Mouse (Mus musculus) heart, adult 9 months (tissue): Measurements from ENCODE around the gene Polg.

Experiments used
- DNase-seq, 2 experiments: peaks; one replicate each; pipeline ENCODE4 v3.0.0; 2022; ENCODE audit warnings: low spot score in 2 of 2

Gene Polg

GRCm38 (mm10) chr7:79502152-79503102 is 36.3 kb upstream of the Polg start:
- no peak for DNase-seq

DNA sequence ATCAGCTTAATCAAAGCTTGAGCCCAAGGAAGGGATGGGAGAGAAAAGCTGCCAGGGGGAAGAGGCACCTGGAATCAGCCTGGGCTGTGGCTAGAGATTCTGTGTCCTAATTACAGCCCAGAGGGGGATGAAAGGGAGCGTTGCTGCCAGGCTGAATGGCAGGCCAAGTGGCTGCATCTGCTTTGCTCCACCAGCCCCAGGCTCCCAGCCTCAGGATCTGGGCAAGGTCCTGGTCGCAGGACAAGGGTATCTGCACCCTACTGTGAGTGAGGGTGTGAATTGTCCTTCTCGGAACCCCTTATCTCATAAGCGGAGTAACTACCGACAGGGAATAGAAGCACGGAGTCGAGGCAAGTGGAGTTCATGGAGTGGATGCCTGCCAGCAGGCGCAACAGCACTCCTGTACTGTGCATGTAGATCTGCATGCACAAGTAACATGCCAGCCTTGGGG is 35.4 kb upstream of the Polg start:
- no peak for DNase-seq

- DNase-seq: no peak
Measured at GRCm38 (mm10) chr7:79500681-79501306, 34.6 kb upstream of the Polg start.

GRCm38 (mm10) chr7:79499596-79500570 is 33.7 kb upstream of the Polg start:
- DNase-seq: no peak

GRCm38 (mm10) chr7:79498965-79499595 is 32.9 kb upstream of the Polg start:
- DNase-seq: no peak

GRCm38 (mm10) chr7:79498356-79498755 is 32.2 kb upstream of the Polg start:
- DNase-seq: no peak

- no peak for DNase-seq
Measured at GRCm38 (mm10) chr7:79497701-79498115, 31.5 kb upstream of the Polg start.

DNA sequence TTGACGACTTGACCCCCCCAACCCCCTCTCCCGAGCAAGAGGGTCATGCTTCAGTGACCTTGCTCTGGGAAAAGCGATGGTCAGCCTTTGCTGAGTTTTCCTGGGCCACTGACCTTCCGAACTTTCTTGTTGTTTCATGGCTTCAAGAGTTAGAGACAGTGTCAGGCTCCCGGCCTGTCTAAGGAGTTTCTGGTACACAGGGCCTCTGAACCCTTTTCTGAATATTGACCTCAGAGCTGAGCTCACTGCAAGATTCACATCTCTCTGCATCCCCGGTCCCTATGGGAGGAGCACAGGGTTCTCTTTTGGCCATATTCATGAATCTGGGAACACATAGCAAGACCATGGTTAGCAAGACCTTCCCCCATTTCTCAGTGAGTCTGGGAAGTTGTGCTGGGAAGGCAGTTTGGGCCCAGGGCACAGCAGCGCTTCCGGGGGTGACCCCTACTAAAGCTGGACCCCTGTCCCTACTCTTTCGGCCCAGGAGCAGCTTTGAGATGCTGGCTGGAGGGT is 30.7 kb upstream of the Polg start:
- DNase-seq: no peak

- peak; percentile 63 to 79 for DNase-seq
Measured at GRCm38 (mm10) chr7:79495988-79496815, 30.0 kb upstream of the Polg start.

- DNase-seq: no peak
Measured at GRCm38 (mm10) chr7:79493915-79494314, 27.8 kb upstream of the Polg start.

DNA sequence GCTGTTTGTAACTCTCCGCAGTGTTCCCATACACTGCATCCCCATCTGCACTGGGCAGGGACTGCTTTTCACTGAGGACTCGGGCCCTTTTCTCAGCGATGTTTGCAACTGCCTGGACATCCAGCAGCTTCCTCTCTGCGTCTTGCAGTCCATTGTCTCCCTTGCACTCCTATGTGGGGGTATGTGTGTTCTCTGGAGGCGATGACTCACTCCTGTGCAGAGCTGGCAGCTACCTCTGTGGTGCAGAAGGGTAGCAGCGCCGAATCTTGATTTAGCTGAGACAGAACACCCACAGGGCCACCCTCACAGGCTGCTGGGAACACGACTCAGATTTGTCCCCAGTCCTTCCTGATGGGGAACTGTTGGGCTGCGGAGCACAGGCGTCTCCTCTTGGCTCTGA is 20.4 kb upstream of the Polg start:
- DNase-seq: no peak

DNA sequence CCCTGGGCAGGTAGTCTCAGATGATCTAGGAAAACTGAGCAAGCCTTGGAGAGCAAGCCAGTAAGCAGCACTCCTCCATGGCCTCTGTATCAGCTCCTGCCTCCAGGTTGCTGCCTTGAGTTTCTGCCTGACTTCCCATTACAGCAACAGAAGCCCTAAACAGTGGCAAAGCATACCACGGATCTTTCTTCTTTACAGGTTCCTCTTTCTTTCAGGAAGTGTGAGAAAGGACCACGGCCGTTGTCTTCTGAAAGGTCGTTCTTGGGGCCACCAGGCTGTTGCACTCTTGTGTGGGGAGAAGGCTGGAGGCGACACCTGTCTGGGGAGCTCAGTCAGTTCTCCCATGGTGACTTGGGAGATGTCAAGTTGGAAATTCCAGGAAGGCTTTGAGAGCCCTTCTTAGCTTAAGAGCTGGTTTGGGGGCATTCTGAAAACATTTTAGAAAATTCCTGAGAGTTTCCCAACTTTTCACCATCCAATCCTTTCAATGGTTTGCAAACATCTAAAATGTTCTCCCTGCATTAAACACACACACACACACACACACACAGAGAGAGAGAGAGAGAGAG is 8.8 kb upstream of the Polg start:
- DNase-seq: no peak

DNA sequence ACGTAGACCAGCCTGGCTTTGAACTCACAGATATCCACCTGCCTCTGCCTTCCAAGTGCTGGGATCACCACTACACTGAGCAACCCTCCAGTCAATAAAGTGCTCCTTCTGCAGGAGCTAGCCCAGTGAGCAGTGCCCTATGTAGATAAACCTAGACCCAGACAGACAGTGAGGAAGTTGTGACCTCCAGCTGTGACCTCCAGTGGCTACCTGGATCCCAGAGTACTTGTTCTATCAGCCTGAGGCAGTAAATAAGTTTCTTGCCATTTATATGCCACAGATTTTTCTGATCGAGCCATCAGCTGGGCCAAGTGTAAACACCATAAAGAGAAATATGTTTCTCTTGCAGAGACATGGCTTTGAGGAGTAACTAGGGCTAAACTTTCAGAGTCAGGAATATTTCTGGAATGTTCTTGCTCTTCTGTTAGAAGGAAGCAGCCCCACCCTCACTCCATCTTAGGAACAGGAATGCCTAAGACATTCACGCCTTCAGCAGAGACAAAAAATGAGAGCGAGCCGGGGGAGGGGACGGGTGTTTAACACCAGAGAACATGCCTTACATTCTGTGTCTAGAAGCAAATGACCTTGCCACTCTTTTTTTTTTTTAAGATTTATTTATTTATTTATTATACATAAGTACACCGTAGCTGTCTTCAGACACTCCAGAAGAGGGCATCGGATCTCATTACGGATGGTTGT is 7.5 kb upstream of the Polg start:
- DNase-seq: no peak

- no peak for DNase-seq
Measured at GRCm38 (mm10) chr7:79472792-79473191, 6.6 kb upstream of the Polg start.

- DNase-seq: no peak
Measured at GRCm38 (mm10) chr7:79471436-79471835, 5.3 kb upstream of the Polg start.

DNA sequence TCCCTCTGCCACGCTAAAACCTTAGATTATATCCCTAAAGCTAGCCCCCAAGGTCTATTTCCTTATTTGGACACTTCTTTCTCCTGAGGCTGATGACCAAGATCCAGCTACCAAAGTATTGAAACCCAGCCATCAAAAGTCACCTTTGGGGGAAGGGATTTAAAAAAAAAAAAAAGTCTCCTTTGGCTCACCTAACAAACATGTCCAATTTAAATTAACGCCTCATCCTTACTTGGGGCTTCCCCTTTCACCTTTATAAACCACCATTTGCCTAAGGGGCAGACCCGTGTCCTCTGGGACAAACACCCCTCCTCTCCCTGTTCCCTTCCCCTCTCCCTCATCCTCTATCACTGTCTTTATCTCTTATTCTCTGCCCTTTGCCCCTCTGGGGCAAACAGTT is 4.6 kb upstream of the Polg start:
- DNase-seq: no peak

DNA sequence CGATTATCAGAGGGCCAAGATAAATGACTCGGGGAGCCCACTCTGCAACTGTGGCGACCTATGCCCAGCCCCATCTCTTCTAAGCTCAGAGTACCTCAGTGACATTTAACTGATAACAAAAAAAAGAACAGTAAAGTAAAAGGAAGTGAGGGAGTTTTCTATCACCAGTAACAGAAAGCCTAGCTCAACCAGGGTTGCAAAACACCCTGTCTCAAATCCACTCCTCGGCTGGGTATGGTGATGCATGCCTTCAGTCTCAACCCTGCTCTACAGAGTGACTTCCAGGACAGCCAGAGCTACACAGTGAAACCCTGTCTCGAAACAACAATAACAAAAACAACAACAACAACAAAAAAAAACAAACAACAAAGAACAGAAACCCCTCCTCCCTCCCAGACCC is 3.6 kb upstream of the Polg start:
- no peak for DNase-seq

GRCm38 (mm10) chr7:79468994-79469393 is 2.8 kb upstream of the Polg start:
- no peak for DNase-seq

- no peak for DNase-seq
Measured at GRCm38 (mm10) chr7:79467951-79468350, 1.8 kb upstream of the Polg start.
